Mouse (Mus musculus) cerebellum, postnatal 25 days (tissue): ENCODE measurements at regions not wholly inside any gene's neighbourhood (a gene's known extent, or its start where the extent isn't known, plus 50 kb on each side); places are given as distances from the start of the nearest gene placed in this dataset.
A peak's percentile ranks its signal among the peaks of the same experiment; 100 is the strongest.

Experiments used
- DNase-seq, 2 experiments: peaks; one replicate each; pipeline ENCODE4 v3.0.0; 2021; ENCODE audit warnings: mixed read lengths in 2 of 2

DNA sequence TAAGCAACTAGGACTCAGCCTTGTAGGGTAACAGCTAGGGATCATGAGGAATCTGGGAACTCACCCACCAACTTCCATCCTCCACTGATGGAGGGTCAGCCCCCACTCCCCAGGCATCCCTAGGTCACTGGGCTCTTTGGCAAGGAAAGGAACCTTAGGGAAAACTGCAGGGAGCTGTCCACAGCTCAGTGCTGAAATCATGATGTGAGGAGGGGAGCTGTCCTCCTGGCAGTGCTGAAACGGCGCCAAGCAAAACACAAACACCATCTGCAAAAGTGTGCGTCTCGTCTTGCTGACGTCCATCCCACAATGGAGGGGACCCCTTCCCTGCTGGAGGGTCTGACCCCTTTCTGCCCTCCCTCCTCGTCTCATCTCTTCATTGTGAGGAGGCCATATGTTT lies 68.6 kb upstream of the Rph3a start:
- peak in 1 of 2 experiments; percentile 52 for DNase-seq

DNA sequence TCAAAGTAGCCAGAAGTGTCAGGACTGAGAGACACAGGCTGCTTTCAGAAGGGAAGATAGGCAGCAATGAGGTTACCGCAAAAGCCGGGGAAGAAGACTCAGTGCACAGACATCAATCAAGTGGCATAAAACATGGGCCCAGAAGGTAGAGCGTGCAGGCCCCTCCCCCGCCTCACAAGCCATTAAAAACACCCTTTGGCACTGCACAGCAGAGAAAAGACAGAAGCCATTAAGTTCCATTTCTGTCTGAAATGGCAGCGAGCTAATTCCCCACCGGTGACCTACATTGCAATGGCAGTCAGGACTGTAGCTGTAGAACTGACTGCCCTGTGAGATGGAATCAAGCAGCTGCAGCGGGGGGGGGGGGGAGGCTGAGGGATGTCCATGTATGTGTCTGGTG lies 66.8 kb upstream of the Rph3a start:
- DNase-seq, result peak; percentile 39 to 48

- peak; percentile 70 to 71 for DNase-seq
These were observed 58.9 kb upstream of the Rph3a start for GRCm38 (mm10) chr5:121068821-121069220.

GRCm38 (mm10) chr5:121064721-121065120 lies 54.8 kb upstream of the Rph3a start:
- DNase-seq, result no peak

GRCm38 (mm10) chr5:121062930-121063584 lies 53.2 kb upstream of the Rph3a start:
- peak in 1 of 2 experiments; percentile 31 for DNase-seq

- no peak for DNase-seq
These were observed 51.8 kb upstream of the Rph3a start for GRCm38 (mm10) chr5:121061688-121062087.
